Mouse (Mus musculus) stomach, embryonic 15.5 days (tissue): ENCODE measurements around the gene Myom1. TPM values are rescaled to one million over a fixed set of nuclear protein-coding genes. Genes with fewer than 3 reads are reported as not detected.
"Not testable (repeated sequence)": the region's sequence is repeated elsewhere in the genome, so short reads cannot be mapped to it uniquely, and the experiment has no call there.

Experiments
- ATAC-seq: fragments of 200-750 bp; cut with Nextera tagmentation; 2 replicates; pipeline ENCODE4 v1.8.0; 2017; ENCODE audit warnings: low read depth, moderate number of reproducible peaks, moderate TSS enrichment; ENCODE audit not compliant: insufficient read depth, low FRiP score
- H3K27ac ChIP-seq: fragments of 300-500 bp; sonication (generic); 2 replicates; pipeline ENCODE4 v1.5.1; 2015; ENCODE audit warnings: mild to moderate bottlenecking, inconsistent platforms
- H3K27me3 ChIP-seq: fragments of 300-500 bp; sonication (generic); replicated peaks from 2 replicates; pipeline ENCODE4 v1.6.1; 2015; ENCODE audit warnings: inconsistent platforms
- H3K36me3 ChIP-seq: fragments of 300-500 bp; sonication (generic); 2 replicates; pipeline ENCODE4 v1.6.1; 2015; ENCODE audit warnings: inconsistent platforms
- H3K4me1 ChIP-seq: fragments of 300-500 bp; sonication (generic); 2 replicates; pipeline ENCODE4 v1.6.1; 2015; ENCODE audit warnings: inconsistent platforms
- H3K4me2 ChIP-seq: fragments of 300-500 bp; sonication (generic); 2 replicates; pipeline ENCODE4 v1.6.1; 2015; ENCODE audit warnings: mild to moderate bottlenecking, inconsistent platforms
- H3K4me3 ChIP-seq: fragments of 300-500 bp; sonication (generic); replicated peaks from 2 replicates; pipeline ENCODE4 v1.5.1; 2015; ENCODE audit warnings: inconsistent platforms
- H3K9ac ChIP-seq: fragments of 300-500 bp; sonication (generic); 2 replicates; pipeline ENCODE4 v1.6.1; 2015; ENCODE audit warnings: inconsistent platforms
- H3K9me3 ChIP-seq: fragments of 300-500 bp; sonication (generic); 2 replicates; pipeline ENCODE4 v1.6.1; 2016; ENCODE audit warnings: inconsistent platforms
- WGBS: fragments of 180-500 bp; shearing (Covaris S2); methylation state at CpG from one replicate; pipeline ENCODE4 v1.1.7; 2015; 5-methylcytosine and 5-hydroxymethylcytosine counted together
- polyA plus RNA-seq: library from polyadenylated mRNA; unstranded; fragments of >200 nt; fragmentation: Nextera tagmentation; extraction: Ambion mirVana; gene quantifications from 2 replicates; pipeline ENCODE4 v1.2.1, GENCODE M21; 2015

Gene Myom1
- polyA plus RNA-seq, result 12.7 and 12.8 TPM in 2 replicates

DNA sequence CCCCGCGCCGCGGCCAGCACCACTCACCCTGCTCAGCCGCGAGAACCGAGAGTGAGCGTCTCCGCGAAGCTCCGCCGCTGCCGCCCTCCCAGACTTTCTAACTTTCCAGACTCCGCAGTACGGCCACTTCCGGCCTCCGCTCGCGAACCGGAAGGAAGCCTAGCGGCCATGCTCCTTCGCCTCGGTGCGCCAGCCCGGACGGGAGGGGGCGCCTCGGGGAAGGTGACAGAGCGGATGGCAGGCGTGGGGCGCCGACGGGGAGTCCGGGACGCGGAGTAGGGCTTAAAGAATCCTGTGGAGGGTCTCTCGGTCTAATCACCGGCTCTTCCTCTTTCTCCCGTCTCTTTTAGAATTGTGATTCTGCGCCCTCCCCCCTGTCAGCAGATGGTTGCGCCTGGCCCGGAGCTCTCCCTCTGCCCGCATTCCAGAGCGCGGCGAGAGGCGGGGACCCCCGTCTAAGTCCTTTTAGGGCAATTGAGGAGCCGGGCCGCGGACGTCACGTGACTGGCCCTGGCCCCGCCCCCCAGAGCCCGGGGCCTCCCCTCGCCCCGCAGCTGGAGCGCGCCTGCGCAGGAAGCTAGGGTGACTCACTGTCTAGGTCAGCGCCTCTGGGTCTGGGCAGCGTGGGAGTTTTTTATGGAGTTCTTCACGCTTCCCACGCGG is at the start of gene Myom1:
TSS of gene Myom1 (plus strand) at position 553 of the 663 bp plus-strand sequence.
- H3K4me2 ChIP-seq, result peak within 1 kb of the TSS; percentile 59
- peaks cover 22% of the 10 kb centered on the region for H3K4me1 ChIP-seq
- WGBS, result under 1% methylated on average over 64 of the region's 65 CpGs
- no peaks in the 10 kb centered on the region for H3K9me3 ChIP-seq
- ATAC-seq, result peak; percentile 93
- H3K36me3 ChIP-seq, result no peaks in the 10 kb centered on the region
- peak within 1 kb of the TSS; percentile 92 for H3K4me3 ChIP-seq
- H3K9ac ChIP-seq, result peak within 1 kb of the TSS; percentile 98
- peak within 1 kb of the TSS; percentile 100 for H3K27ac ChIP-seq
- no peaks in the 10 kb centered on the region for H3K27me3 ChIP-seq

DNA sequence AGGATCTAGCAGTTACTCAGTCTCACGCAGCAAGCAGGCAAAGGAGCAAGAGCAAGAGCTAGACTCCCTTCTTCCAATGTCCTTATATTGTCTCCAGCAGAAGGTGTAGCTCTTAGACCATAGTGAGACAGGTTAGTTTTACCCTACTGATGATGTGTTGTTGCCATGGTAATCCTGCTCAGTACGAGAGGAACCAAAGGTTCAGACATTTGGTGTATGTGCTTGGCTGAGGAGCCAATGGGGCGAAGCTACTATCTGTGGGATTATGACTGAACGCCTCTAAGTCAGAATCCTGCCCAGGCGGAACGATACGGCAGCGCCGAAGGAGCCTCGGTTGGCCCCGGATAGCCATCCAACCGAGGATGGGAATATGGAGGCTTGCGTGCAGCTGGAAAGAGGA is 38.9 kb upstream of the Myom1 start:
- H3K9me3 ChIP-seq, H3K9ac ChIP-seq, H3K27me3 ChIP-seq, H3K4me1 ChIP-seq, H3K27ac ChIP-seq, H3K4me3 ChIP-seq, H3K4me2 ChIP-seq, H3K36me3 ChIP-seq: not testable (repeated sequence)
- ATAC-seq, result peak; percentile 100
- WGBS, result 70% methylated on average over 13 of the region's 13 CpGs

DNA sequence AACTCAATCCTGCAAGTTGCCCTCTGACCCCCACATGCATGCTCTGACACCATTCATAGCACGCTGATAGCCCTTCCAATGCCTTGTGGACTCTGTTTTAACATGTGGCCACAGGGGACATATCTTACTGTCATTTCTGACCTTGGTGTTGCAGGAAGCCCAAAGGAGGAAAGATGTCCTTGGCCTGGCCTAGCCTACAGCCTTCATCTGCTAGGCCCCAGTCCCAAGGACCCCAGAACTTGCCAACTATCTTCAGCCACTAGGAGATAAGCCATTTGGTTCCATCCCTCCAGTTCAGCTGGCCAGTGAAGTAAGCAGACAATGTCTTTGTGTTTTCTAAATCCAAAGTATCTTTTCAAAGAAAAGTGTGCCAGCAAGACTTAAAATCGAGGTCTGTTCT is 37.2 kb upstream of the Myom1 start:
- Histone ChIP-seq H3K4me3 (no peak overlapping the region), H3K4me1 (0 out of 2 replicates have a peak, but pooled peaks cover 4% of the 10 kb centered on the region), H3K9me3 (no peaks in the 10 kb centered on the region), H3K4me2 (no peak overlapping the region), H3K36me3 (no peaks in the 10 kb centered on the region), H3K9ac (no peak overlapping the region), H3K27ac (no peak overlapping the region), H3K27me3 (no peaks in the 10 kb centered on the region)
- 81% methylated on average over 2 of the region's 2 CpGs for WGBS
- no peak for ATAC-seq

DNA sequence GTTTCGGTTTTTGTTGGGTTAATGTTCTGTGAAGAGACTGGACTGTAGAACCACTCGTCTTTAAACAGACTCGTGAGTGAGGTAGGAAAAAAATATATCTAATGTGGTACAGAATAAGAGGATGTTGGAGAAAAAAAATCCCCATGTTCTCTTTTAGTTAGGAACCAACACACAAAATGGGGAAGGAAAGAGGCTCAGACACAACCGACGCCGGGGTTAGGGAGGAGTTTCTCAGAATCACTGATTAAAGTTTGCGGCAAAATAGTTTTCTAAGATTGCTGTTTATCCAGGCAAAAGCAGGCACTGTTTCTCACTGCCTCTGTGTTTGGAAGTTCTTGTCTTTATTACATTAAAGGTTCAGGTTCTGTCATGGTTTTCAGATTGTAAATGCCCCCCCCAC is 36.3 kb upstream of the Myom1 start:
- ATAC-seq, result no peak
- WGBS, result 79% methylated on average over 7 of the region's 7 CpGs
- H3K4me1 ChIP-seq, result 0 out of 2 replicates have a peak, but pooled peaks cover 4% of the 10 kb centered on the region

DNA sequence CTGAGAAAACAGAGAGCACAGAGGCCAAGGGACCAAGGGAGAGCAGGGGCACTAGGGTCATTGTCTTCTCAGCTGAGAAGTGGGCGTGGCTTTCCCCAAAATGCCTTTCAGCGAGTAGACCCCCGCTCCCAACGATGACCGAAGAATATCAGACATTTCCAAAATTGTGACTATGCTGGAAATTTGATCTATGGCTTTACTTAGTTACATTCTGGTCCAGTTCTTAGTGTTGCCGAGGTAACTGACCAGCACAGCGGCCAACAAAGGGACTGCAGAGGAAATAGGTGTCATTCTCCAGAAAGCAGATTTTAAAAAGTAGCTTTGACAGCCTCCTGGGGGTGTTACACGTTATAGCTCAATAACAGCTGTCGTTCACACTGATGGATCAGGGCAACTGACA is 35.2 kb upstream of the Myom1 start:
- 43% methylated on average over 9 of the region's 9 CpGs for WGBS
- Histone ChIP-seq H3K36me3 (no peaks in the 10 kb centered on the region), H3K27ac (no peak overlapping the region)

More for the DNA sequence above, 36.3 kb upstream of the Myom1 start:
- H3K9ac ChIP-seq, result no peak overlapping the region
- H3K27ac ChIP-seq, result no peak overlapping the region
- H3K27me3 ChIP-seq, result no peaks in the 10 kb centered on the region
- H3K4me2 ChIP-seq, result no peak overlapping the region
- H3K36me3 ChIP-seq, result no peaks in the 10 kb centered on the region
- H3K4me3 ChIP-seq, result no peak overlapping the region
- no peaks in the 10 kb centered on the region for H3K9me3 ChIP-seq

DNA sequence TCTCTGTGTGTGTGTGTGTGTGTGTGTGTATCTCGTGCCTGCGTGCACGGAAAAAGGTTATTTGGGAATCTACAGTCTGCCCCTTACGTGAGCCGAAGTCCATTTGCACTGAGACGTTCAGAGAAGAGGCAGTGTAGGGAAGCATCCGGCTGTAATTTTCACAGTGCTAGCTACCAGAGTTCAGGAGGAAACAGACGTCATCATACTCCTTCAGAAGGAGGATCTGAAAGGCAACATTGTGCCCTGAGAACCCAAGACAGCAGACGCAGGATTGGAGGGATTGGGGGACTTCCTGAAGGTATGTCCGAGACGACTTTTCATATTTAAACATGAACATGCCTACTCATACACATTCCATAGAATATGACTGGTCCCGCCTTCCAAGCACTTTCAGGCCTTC is 34.8 kb upstream of the Myom1 start:
- Histone ChIP-seq H3K4me2 (no peak overlapping the region), H3K9me3 (no peaks in the 10 kb centered on the region), H3K9ac (no peak overlapping the region), H3K36me3 (no peaks in the 10 kb centered on the region), H3K4me1 (0 out of 2 replicates have a peak, but pooled peaks cover 4% of the 10 kb centered on the region), H3K27me3 (no peaks in the 10 kb centered on the region), H3K27ac (no peak overlapping the region), H3K4me3 (no peak overlapping the region)
- 47% methylated on average over 12 of the region's 12 CpGs for WGBS
- ATAC-seq, result no peak

More for the DNA sequence above, 35.2 kb upstream of the Myom1 start:
- ATAC-seq, result no peak
- H3K9me3 ChIP-seq, result no peaks in the 10 kb centered on the region
- no peak overlapping the region for H3K9ac ChIP-seq
- H3K4me3 ChIP-seq, result no peak overlapping the region
- H3K4me2 ChIP-seq, result no peak overlapping the region
- 0 out of 2 replicates have a peak, but pooled peaks cover 4% of the 10 kb centered on the region for H3K4me1 ChIP-seq
- no peaks in the 10 kb centered on the region for H3K27me3 ChIP-seq

DNA sequence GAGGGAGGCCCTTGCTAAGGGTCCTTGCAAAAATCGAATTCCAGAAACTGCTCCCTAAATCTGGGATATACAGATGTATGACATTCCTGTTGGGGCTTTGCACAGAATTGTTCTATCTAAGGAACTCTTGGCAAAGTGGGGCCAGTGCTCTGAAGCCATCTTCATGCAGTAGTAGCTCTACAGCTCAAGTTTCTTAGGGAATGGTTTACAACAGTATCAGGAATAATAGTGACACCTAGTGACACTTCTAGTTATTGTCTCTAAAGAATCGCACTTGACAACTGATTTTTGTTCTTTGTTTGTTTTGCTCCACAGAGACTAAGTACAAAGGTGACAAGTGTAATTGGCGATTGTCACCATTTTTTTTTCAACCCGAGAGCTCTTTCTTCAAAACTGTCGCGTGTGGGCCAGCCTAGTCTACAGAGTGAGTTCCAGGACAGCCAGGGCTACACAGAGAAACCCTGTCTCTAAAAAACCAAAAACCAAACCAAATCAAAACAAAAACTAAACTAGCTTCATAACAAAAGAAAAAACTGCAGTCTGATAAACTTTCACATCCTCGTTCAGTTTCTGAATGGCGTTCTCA is 33.7 kb upstream of the Myom1 start:
- no peak overlapping the region for H3K4me3 ChIP-seq
- no peak overlapping the region for H3K4me2 ChIP-seq
- WGBS, result 20% methylated on average over 8 of the region's 8 CpGs
- ATAC-seq, result no peak
- H3K27me3 ChIP-seq, result no peaks in the 10 kb centered on the region
- H3K36me3 ChIP-seq, result peaks cover 5% of the 10 kb centered on the region; the same call in 1 of the 2 replicates
- H3K27ac ChIP-seq, result no peak overlapping the region
- H3K9me3 ChIP-seq, result no peaks in the 10 kb centered on the region
- 0 out of 2 replicates have a peak, but pooled peaks cover 4% of the 10 kb centered on the region for H3K4me1 ChIP-seq
- H3K9ac ChIP-seq, result no peak overlapping the region

DNA sequence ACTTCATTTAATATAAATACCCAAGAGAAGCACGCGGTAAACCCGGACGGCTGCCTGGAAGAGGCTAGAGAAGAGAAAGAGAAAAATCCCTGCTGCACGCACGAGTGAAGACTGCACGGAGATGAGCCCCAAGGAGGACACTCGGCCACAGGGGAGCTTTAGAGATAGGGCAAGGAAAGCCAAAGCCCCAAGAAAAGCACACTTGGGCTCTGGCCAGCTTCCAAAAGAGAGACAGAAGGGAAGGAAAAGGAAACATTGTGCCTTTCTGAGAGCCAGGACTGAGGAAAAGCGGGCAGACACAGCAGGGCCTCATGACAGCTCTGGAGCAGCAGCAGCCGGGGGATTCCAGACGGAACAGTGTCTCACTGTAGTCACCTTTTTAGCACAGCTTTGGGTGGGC is 31.2 kb upstream of the Myom1 start:
- ATAC-seq, result no peak
- H3K4me2 ChIP-seq, result no peak overlapping the region
- 0 out of 2 replicates have a peak, but pooled peaks cover 4% of the 10 kb centered on the region for H3K4me1 ChIP-seq
- H3K36me3 ChIP-seq, result peaks cover 7% of the 10 kb centered on the region
- H3K27ac ChIP-seq, result no peak overlapping the region
- no peaks in the 10 kb centered on the region for H3K9me3 ChIP-seq
- no peak overlapping the region for H3K9ac ChIP-seq
- WGBS, result 58% methylated on average over 11 of the region's 11 CpGs
- no peak overlapping the region for H3K4me3 ChIP-seq
- no peaks in the 10 kb centered on the region for H3K27me3 ChIP-seq

DNA sequence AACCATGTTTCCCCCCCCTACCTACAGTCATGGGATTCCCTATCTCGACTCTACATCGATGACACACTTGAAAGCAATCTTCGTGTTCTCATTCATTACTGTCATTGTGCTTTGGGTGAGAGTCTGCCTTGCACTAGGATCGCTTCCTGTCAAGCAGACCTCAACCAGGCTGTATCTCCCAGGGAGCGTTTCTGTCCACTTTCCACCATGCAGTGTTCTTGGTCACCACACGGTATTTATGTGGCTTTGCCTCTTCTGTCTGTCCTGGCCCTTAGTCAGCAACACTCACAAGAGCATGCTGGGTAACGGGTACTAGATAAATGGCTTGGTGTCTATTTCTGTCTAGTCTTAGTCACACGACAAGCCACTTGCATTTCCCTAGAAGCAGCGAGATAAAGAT is 29.0 kb upstream of the Myom1 start:
- Histone ChIP-seq H3K36me3 (peaks cover 7% of the 10 kb centered on the region), H3K4me3 (no peak overlapping the region), H3K4me1 (0 out of 2 replicates have a peak, but pooled peaks cover 2% of the 10 kb centered on the region), H3K27ac (no peak overlapping the region), H3K9me3 (no peaks in the 10 kb centered on the region), H3K4me2 (no peak overlapping the region), H3K27me3 (no peaks in the 10 kb centered on the region), H3K9ac (no peak overlapping the region)
- 82% methylated on average over 9 of the region's 9 CpGs for WGBS
- ATAC-seq, result no peak

DNA sequence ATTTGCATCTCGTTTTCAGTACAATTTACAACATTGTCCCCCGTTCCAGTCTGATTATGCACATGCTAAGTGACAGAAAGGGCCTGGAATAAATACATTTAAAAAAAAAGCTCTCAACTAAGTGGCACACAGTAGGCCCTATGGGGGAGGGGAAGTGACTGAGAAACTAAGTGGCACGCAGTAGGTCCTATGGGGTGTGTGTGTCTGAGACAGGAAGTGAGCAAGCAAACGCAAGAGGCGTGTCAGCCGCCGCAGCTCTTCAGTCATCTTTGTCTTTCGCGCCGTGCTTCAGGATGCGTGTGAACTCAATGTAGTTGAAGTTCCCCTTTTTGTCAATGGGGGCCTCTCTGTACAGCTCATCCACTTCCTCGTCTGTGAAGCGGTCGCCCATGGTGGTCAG is 28.4 kb upstream of the Myom1 start:
- not testable (repeated sequence) for ATAC-seq, H3K27me3 ChIP-seq, H3K4me1 ChIP-seq, H3K4me3 ChIP-seq, H3K4me2 ChIP-seq, H3K9ac ChIP-seq, H3K9me3 ChIP-seq, H3K27ac ChIP-seq, H3K36me3 ChIP-seq
- WGBS, result 86% methylated on average over 14 of the region's 14 CpGs

DNA sequence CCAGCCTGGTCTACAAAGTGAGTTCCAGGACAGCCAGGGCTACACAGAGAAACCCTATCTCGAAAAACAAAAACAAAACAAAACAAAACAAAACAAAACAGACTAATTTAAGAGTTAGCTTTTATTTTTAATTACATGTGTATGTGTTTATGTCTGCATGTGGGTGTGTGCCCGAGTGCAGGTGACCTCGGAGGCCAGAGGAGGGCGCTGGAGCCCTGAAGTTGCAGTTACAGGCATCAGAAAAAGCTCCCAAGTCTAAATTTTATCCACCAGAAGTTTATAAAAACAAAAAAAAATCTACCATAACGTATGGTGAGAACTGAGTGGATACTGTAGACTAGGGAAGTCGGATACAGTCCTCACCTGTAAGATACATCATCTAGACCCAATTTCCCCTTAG is 24.6 kb upstream of the Myom1 start:
- 88% methylated on average over 6 of the region's 6 CpGs for WGBS
- H3K4me1 ChIP-seq, result no peaks in the 10 kb centered on the region
- no peak overlapping the region for H3K9ac ChIP-seq
- no peaks in the 10 kb centered on the region for H3K9me3 ChIP-seq
- no peak overlapping the region for H3K27ac ChIP-seq
- no peak overlapping the region for H3K4me2 ChIP-seq
- no peak overlapping the region for H3K4me3 ChIP-seq
- peaks cover 19% of the 10 kb centered on the region for H3K36me3 ChIP-seq
- ATAC-seq, result no peak
- H3K27me3 ChIP-seq, result no peaks in the 10 kb centered on the region

DNA sequence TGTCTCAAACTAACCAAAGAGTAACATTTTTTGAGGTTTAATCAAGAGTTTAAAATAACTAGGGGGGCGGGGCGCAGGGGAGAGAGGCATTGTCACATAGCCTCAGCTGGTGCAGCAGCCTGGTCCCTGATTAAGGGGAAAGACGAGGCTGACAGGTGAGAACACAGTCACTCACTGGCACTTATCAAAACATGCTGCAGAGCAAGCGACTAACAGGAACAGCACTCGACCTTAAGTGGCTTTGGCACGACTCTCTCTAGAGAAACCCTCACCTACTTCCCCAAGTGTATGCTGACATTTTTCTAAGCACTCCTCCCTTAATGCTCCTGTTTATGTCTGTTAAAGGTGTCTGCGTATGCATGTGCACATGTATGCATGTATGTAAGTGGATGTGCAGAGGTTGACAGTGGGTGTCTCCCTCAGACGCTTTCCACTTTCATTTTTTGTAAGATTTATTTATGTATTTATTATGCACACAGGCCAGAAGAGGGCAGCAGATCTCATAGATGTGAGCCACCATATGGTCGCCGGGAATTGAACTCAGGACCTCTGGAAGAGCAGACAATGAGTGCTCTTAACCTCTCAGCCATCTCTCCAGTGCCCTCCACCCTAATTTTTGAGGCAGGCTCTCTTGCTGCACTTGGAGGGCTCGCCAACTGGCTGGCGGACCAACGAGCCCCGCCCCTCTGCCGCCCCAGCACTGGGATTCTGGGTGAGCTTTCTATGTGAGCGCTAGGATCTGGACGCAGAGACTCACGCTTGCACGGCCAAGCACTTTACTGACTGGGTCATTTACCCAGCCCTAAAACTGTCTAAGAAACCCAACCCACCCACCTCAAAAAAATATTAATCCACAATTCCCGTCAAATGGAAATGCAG is 22.8 kb upstream of the Myom1 start:
- H3K4me3 ChIP-seq, result no peak overlapping the region
- no peak overlapping the region for H3K4me2 ChIP-seq
- no peaks in the 10 kb centered on the region for H3K4me1 ChIP-seq
- no peak for ATAC-seq
- H3K36me3 ChIP-seq, result peaks cover 14% of the 10 kb centered on the region
- no peaks in the 10 kb centered on the region for H3K9me3 ChIP-seq
- H3K27ac ChIP-seq, result no peak overlapping the region
- 84% methylated on average over 20 of the region's 20 CpGs for WGBS
- H3K27me3 ChIP-seq, result no peaks in the 10 kb centered on the region
- H3K9ac ChIP-seq, result no peak overlapping the region
